Mouse (Mus musculus): ENCODE data around the gene Abca4. TPM values are rescaled to one million over a fixed set of nuclear protein-coding genes. Genes with fewer than 3 reads are reported as not detected.

Abca4 gene
- polyA plus RNA-seq (2012; rRNA removed) = 3.0 and 3.3 TPM in 2 replicates

DNA sequence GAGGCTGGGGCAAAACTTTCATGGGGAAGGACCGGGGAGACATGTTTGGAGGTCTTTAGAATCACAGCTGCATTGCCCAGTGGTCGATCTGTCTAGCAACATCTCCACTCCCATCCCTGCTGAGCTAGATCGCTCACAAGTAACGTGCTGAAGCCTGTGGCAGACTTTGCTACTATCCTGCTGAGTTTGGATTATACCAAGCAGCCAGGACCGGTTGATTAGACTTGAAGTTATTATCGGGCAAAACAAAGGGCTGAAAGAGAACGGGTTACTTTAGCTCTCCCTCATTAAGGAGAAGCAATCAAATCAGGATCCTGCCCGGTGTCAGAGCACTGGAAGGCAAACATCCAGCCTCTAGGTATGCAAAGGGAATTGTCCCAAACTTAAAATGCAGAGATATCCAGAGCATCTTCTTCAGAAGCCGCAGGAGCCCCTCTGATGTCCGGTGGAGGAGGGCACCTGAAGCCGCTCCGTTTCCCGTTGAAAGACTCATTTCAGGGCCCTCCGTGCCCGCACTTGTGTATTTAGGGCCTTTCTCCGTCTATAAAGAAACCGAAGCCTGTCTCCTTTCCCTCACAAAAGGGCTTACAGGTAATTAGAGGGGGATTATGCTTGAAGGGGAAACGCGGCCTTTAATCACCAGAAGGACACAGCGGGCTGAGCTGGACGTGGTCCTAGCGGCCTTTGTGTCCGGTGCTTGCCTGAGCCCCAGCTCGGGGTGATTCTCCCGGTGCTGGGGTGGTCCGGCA lies at the start of gene Abca4:
Gene Abca4, plus strand, starts transcription at position 645 of the 749 bp plus-strand sequence.

Other genes starting within 250 kb of the Abca4 start
- gene Abcd3, start 229.1 kb upstream of the Abca4 start, polyA plus RNA-seq (2012; rRNA removed) = 18.5 and 22.2 TPM in 2 replicates
- gene Arhgap29, start 91.9 kb upstream of the Abca4 start, polyA plus RNA-seq (2012; rRNA removed) = 22.3 and 27.1 TPM in 2 replicates
- 29.3 and 29.8 TPM in 2 replicates for gene Gclm, start 201.1 kb downstream of the Abca4 start, polyA plus RNA-seq (2012; rRNA removed)
- gene Dnttip2, start 229.9 kb downstream of the Abca4 start, polyA plus RNA-seq (2012; rRNA removed) = 35.6 and 37.7 TPM in 2 replicates
- gene Bcar3, start 249.7 kb downstream of the Abca4 start, polyA plus RNA-seq (2012; rRNA removed) = 7.4 and 8.3 TPM in 2 replicates